Mouse (Mus musculus) embryonic fibroblast, embryonic 13.5 days (primary cell): ENCODE data around the gene Cd5.

Source experiments
- CTCF ChIP-seq: IDR thresholded peaks from 2 replicates; pipeline ENCODE4 v1.5.1; 2011; ENCODE audit warnings: mild to moderate bottlenecking, control low read depth, low read length, moderate library complexity, borderline replicate concordance; ENCODE audit not compliant: insufficient read depth
- POLR2A ChIP-seq: IDR thresholded peaks from 2 replicates; pipeline ENCODE4 v1.6.1; 2011; ENCODE audit warnings: low read depth, mild to moderate bottlenecking, control low read depth, low read length, moderate library complexity

- TF ChIP-seq CTCF = no peak
- TF ChIP-seq POLR2A = no peak
These were observed 19.1 kb downstream of the Cd5 start for GRCm38 (mm10) chr19:10719751-10720150.
